Mouse (Mus musculus): ENCODE measurements at regions not wholly inside any gene's neighbourhood (a gene's known extent, or its start where the extent isn't known, plus 50 kb on each side); places are given as distances from the start of the nearest gene placed in this dataset.

GRCm38 (mm10) chr7:83481655-83482054, 103.1 kb upstream of the Tmc3 start:
- TF ChIP-seq POLR2A (IDR thresholded peaks at IDR 0.05; ENCODE audit: low read depth, low read length) (no peak), CTCF (conservative IDR thresholded peaks at IDR 0.05; ENCODE audit: insufficient read depth, insufficient read length, low read depth, low read length) (no peak)
